Mouse (Mus musculus) testis, adult 2 months (tissue): Measurements from ENCODE around the gene Dennd2a.

Source experiments
- CTCF ChIP-seq: fragments of 200-500 bp; IDR thresholded peaks from 2 replicates; pipeline ENCODE4 v1.5.1; 2012; ENCODE audit warnings: low read depth, mild to moderate bottlenecking, inconsistent platforms, low read length, moderate library complexity; ENCODE audit not compliant: control insufficient read depth, insufficient read depth, insufficient replicate concordance
- POLR2A ChIP-seq: fragments of 200-500 bp; IDR thresholded peaks from 2 replicates; pipeline ENCODE4 v1.6.1; 2012; ENCODE audit warnings: low read depth, mild to moderate bottlenecking, inconsistent platforms, low read length, moderate library complexity; ENCODE audit not compliant: control insufficient read depth

GRCm38 (mm10) chr6:39474424-39474823, 83.2 kb downstream of the Dennd2a start:
- TF ChIP-seq POLR2A, result no peak
- TF ChIP-seq CTCF, result no peak
